In genomic region chr12:110375139-110375538, GRCm38 (mm10) we compare ENCODE assay signal across 13 mouse cellular contexts.
DNase-seq lines count a peak whose midpoint lies in the region; ATAC-seq lines count a peak whose summit lies in the region.
"Had no signal": no experiment of that assay in that cellular context is flagged by ENCODE, and none has a peak within 500 bp of the region (broad histone marks: within the 10 kb centered on the region; RNA-seq: fewer than 3 reads in every experiment).

No protein-coding gene starts in this region.

- no peaks in the 10 kb centered on the region for H3K9me3 ChIP-seq in hindbrain, embryonic 10.5 days
- no peaks in the 10 kb centered on the region for H3K9me3 ChIP-seq in midbrain, embryonic 12.5 days
- H3K9me3 ChIP-seq: intestine, embryonic 15.5 days; liver, embryonic 15.5 days had no signal

- H3K4me2 ChIP-seq in midbrain, embryonic 12.5 days (replicated peaks): peak overlapping the region; percentile 23
- H3K4me2 ChIP-seq: intestine, embryonic 15.5 days; liver, embryonic 15.5 days had no signal

- H3K4me3 ChIP-seq in hindbrain, embryonic 10.5 days: peak overlapping the region; percentile 9; the same call in 1 of the 2 replicates
- H3K4me3 ChIP-seq in midbrain, embryonic 12.5 days: no peak overlapping the region
- H3K4me3 ChIP-seq: intestine, embryonic 15.5 days; liver, embryonic 15.5 days; myocyte had no signal

- 0 out of 2 replicates have a peak, but pooled peaks have one; percentile 21 for ATAC-seq in midbrain, embryonic 12.5 days (ENCODE audit: low FRiP score, low read depth)
- no peak for ATAC-seq in erythroid progenitor cell, adult 5-6 weeks (replicated peaks; ENCODE audit: low FRiP score, poor library complexity, severe bottlenecking)
- ATAC-seq: intestine, embryonic 15.5 days had no signal

- peaks cover 55% of the 10 kb centered on the region for H3K4me1 ChIP-seq in hindbrain, embryonic 10.5 days (replicated peaks)
- peaks cover 27% of the 10 kb centered on the region for H3K4me1 ChIP-seq in midbrain, embryonic 12.5 days
- H3K4me1 ChIP-seq: intestine, embryonic 15.5 days; liver, embryonic 15.5 days had no signal

- H3K27ac ChIP-seq in hindbrain, embryonic 10.5 days: no peak overlapping the region
- H3K27ac ChIP-seq in midbrain, embryonic 12.5 days (replicated peaks): peak overlapping the region; percentile 39; the same call in 1 of the 2 replicates
- H3K27ac ChIP-seq: intestine, embryonic 15.5 days; liver, embryonic 15.5 days had no signal

- WGBS in hindbrain, embryonic 10.5 days: 9% methylated on average over 15 of the region's 15 CpGs
- 3% methylated on average over 15 of the region's 15 CpGs for WGBS in midbrain, embryonic 12.5 days

- H3K9ac ChIP-seq in midbrain, embryonic 12.5 days (replicated peaks): 0 out of 2 replicates have a peak overlapping the region, but pooled peaks have one; percentile 20
- H3K9ac ChIP-seq: intestine, embryonic 15.5 days; liver, embryonic 15.5 days had no signal

- H3K27me3 ChIP-seq in hindbrain, embryonic 10.5 days (ENCODE audit: insufficient read depth, poor library complexity, severe bottlenecking): peaks cover 58% of the 10 kb centered on the region
- peaks cover 63% of the 10 kb centered on the region for H3K27me3 ChIP-seq in midbrain, embryonic 12.5 days

- no peaks in the 10 kb centered on the region for H3K36me3 ChIP-seq in hindbrain, embryonic 10.5 days
- H3K36me3 ChIP-seq in midbrain, embryonic 12.5 days: no peaks in the 10 kb centered on the region
- H3K36me3 ChIP-seq: intestine, embryonic 15.5 days; liver, embryonic 15.5 days had no signal

- DNase-seq in CD4-positive helper T cell, adult 2 months (ENCODE audit: low read depth, low spot score): peak; percentile 72
- DNase-seq in T-cell, adult 2 months (ENCODE audit: low spot score): peak; percentile 16
- peak; percentile 55 for DNase-seq in hindbrain, embryonic 10.5 days (ENCODE audit: low spot score)
- DNase-seq in yolk sac, embryonic 10.5 days (ENCODE audit: low spot score): no peak
- DNase-seq in thymus, postnatal 25 days: no peak
- DNase-seq: adrenal gland, postnatal 36 days; gastrocnemius, postnatal 14 days; thymus, adult 18-20 months had no signal

Comparison
In these comparisons a context has a peak if more than half of its experiments do, and no peak if none do; other contexts are left out.
1. DNase-seq: peak in CD4-positive helper T cell, adult 2 months (single experiment), T-cell, adult 2 months (single experiment) and hindbrain, embryonic 10.5 days (single experiment); none in yolk sac, embryonic 10.5 days (single experiment) and thymus, postnatal 25 days (single experiment).